Comparison of ENCODE assay signal across 12 mouse cellular contexts in genomic region chr9:51052180-51052579, GRCm38 (mm10). TPM values are rescaled to one million over a fixed set of nuclear protein-coding genes. Genes with fewer than 3 reads are reported as not detected.
A peak's percentile ranks its signal among the peaks of the same experiment; 100 is the strongest.
DNase-seq lines count a peak whose midpoint lies in the region; ATAC-seq lines count a peak whose summit lies in the region.
"Had no signal": no experiment of that assay in that cellular context is flagged by ENCODE, and none has a peak within 500 bp of the region (broad histone marks: within the 10 kb centered on the region; RNA-seq: fewer than 3 reads in every experiment).

No protein-coding gene starts in this region.

- no peak overlapping the region for H3K4me2 ChIP-seq in midbrain, embryonic 14.5 days (ENCODE audit: low read length)
- H3K4me2 ChIP-seq in midbrain, embryonic 11.5 days: no peak overlapping the region
- H3K4me2 ChIP-seq: limb, embryonic 12.5 days; midbrain, embryonic 12.5 days had no signal

- peak; percentile 10 for DNase-seq in heart, postnatal 4 days
- no peak for DNase-seq in heart, postnatal 25 days (ENCODE audit: low spot score)
- peak; percentile 19 for DNase-seq in midbrain, embryonic 14.5 days
- DNase-seq in midbrain, embryonic 11.5 days (ENCODE audit: low spot score, missing footprints): no peak
- DNase-seq in MEL-GATA-1-ER (ENCODE audit: extremely low read depth, low read depth): peak; percentile 45
- DNase-seq in naive thymus-derived CD4-positive, alpha-beta T cell, adult 2 months (ENCODE audit: low read depth): peak; percentile 67
- no peak for DNase-seq in urinary bladder, postnatal 10 days (ENCODE audit: low spot score)
- no peak for DNase-seq in testis, postnatal 10 days (ENCODE audit: low spot score)
- DNase-seq: kidney, adult 11 months had no signal

- no peaks in the 10 kb centered on the region for H3K4me1 ChIP-seq in midbrain, embryonic 14.5 days (ENCODE audit: control insufficient read depth, insufficient read depth, low read length)
- no peaks in the 10 kb centered on the region for H3K4me1 ChIP-seq in midbrain, embryonic 11.5 days (ENCODE audit: control insufficient read depth, insufficient read depth, low read length)
- H3K4me1 ChIP-seq: midbrain, embryonic 12.5 days had no signal

- no peak overlapping the region for H3K27ac ChIP-seq in midbrain, embryonic 14.5 days (replicated peaks; ENCODE audit: low read depth, low read length)
- no peak overlapping the region for H3K27ac ChIP-seq in midbrain, embryonic 11.5 days (ENCODE audit: low read depth, low read length)
- H3K27ac ChIP-seq: heart, embryonic 10.5 days; limb, embryonic 12.5 days; midbrain, embryonic 12.5 days had no signal

- no peaks in the 10 kb centered on the region for H3K36me3 ChIP-seq in midbrain, embryonic 14.5 days (ENCODE audit: control insufficient read depth, insufficient read depth, low read length)
- H3K36me3 ChIP-seq in midbrain, embryonic 11.5 days (ENCODE audit: control insufficient read depth, insufficient read depth, low read length): no peaks in the 10 kb centered on the region
- H3K36me3 ChIP-seq: heart, embryonic 10.5 days; limb, embryonic 12.5 days; midbrain, embryonic 12.5 days had no signal

- intact Hi-C loops in heart, postnatal 25 days (cut with DNase I): no loop called here

- no peak for ATAC-seq in midbrain, embryonic 14.5 days (ENCODE audit: low FRiP score, low TSS enrichment)
- ATAC-seq in midbrain, embryonic 11.5 days (ENCODE audit: low FRiP score): no peak

- WGBS in midbrain, embryonic 14.5 days: 82% methylated on average over 3 of the region's 3 CpGs
- 72% methylated on average over 3 of the region's 3 CpGs for WGBS in midbrain, embryonic 11.5 days

- no peak overlapping the region for H3K9ac ChIP-seq in midbrain, embryonic 14.5 days (replicated peaks; ENCODE audit: low read length)
- no peak overlapping the region for H3K9ac ChIP-seq in midbrain, embryonic 11.5 days (ENCODE audit: low read length)
- H3K9ac ChIP-seq: limb, embryonic 12.5 days; midbrain, embryonic 12.5 days had no signal

- H3K27me3 ChIP-seq in midbrain, embryonic 14.5 days (ENCODE audit: control insufficient read depth, insufficient read depth, low read length): no peaks in the 10 kb centered on the region
- H3K27me3 ChIP-seq in midbrain, embryonic 11.5 days (ENCODE audit: control insufficient read depth, insufficient read depth, low read length): no peaks in the 10 kb centered on the region
- H3K27me3 ChIP-seq: limb, embryonic 12.5 days; midbrain, embryonic 12.5 days had no signal

- no peak overlapping the region for H3K4me3 ChIP-seq in midbrain, embryonic 14.5 days (replicated peaks; ENCODE audit: low read depth, low read length)
- H3K4me3 ChIP-seq in midbrain, embryonic 11.5 days (ENCODE audit: low read depth, low read length): no peak overlapping the region
- H3K4me3 ChIP-seq: heart, embryonic 10.5 days; limb, embryonic 12.5 days; midbrain, embryonic 12.5 days had no signal

- no peaks in the 10 kb centered on the region for H3K9me3 ChIP-seq in midbrain, embryonic 14.5 days (ENCODE audit: control insufficient read depth, low read length)
- H3K9me3 ChIP-seq in midbrain, embryonic 11.5 days (ENCODE audit: control insufficient read depth, low read length): no peaks in the 10 kb centered on the region
- H3K9me3 ChIP-seq: heart, embryonic 10.5 days; limb, embryonic 12.5 days; midbrain, embryonic 12.5 days had no signal

RNA-seq across cellular contexts. Expression of gene Btg4, which starts 8.5 kb away (rescaled TPM):
- total RNA-seq in heart, postnatal 4 days (2021): not detected
- total RNA-seq in heart, postnatal 25 days (2021): not detected
- not detected in 2 replicates for polyA plus RNA-seq in midbrain, embryonic 14.5 days (2014; fragmentation: Nextera tagmentation; extraction: Ambion mirVana)
- polyA plus RNA-seq in midbrain, embryonic 11.5 days (2014; fragmentation: Nextera tagmentation; extraction: Ambion mirVana): not detected in 2 replicates
- polyA plus RNA-seq: heart, embryonic 10.5 days; limb, embryonic 12.5 days; midbrain, embryonic 12.5 days had no signal

RNA-seq across cellular contexts. Expression of gene Layn, which starts 24.7 kb away (rescaled TPM):
- 1 to 10 TPM; 7.6 to 9.1 TPM for total RNA-seq in heart, postnatal 4 days (2021)
- total RNA-seq in heart, postnatal 25 days (2021): 1 to 10 TPM; 6.0 to 7.0 TPM
- 0.72 and 0.84 TPM in 2 replicates for polyA plus RNA-seq in midbrain, embryonic 14.5 days (2014; fragmentation: Nextera tagmentation; extraction: Ambion mirVana)
- 1.6 and 2.1 TPM in 2 replicates for polyA plus RNA-seq in midbrain, embryonic 11.5 days (2014; fragmentation: Nextera tagmentation; extraction: Ambion mirVana)

RNA-seq across cellular contexts. Expression of gene Sik2, which starts 43.3 kb away (rescaled TPM):
- total RNA-seq in heart, postnatal 4 days (2021): 10 to 100 TPM; 30.8 to 30.9 TPM
- 10 to 100 TPM; 22.1 to 25.3 TPM for total RNA-seq in heart, postnatal 25 days (2021)
- 13.8 and 17.0 TPM in 2 replicates for polyA plus RNA-seq in midbrain, embryonic 14.5 days (2014; fragmentation: Nextera tagmentation; extraction: Ambion mirVana)
- polyA plus RNA-seq in midbrain, embryonic 11.5 days (2014; fragmentation: Nextera tagmentation; extraction: Ambion mirVana): 13.1 and 14.4 TPM in 2 replicates

RNA-seq across cellular contexts. Expression of gene 4833427G06Rik, which starts 49.7 kb away (rescaled TPM):
- not detected for total RNA-seq in heart, postnatal 4 days (2021)
- total RNA-seq in heart, postnatal 25 days (2021): not detected
- 0.31 TPM in 1 of 2 replicates, not detected in the other for polyA plus RNA-seq in midbrain, embryonic 14.5 days (2014; fragmentation: Nextera tagmentation; extraction: Ambion mirVana)
- polyA plus RNA-seq in midbrain, embryonic 11.5 days (2014; fragmentation: Nextera tagmentation; extraction: Ambion mirVana): not detected in 2 replicates
- polyA plus RNA-seq: heart, embryonic 10.5 days; limb, embryonic 12.5 days; midbrain, embryonic 12.5 days had no signal

Comparison
In these comparisons a context has a peak if more than half of its experiments do, and no peak if none do; other contexts are left out.
1. DNase-seq: peak in heart, postnatal 4 days (single experiment), midbrain, embryonic 14.5 days (single experiment), MEL-GATA-1-ER (single experiment) and naive thymus-derived CD4-positive, alpha-beta T cell, adult 2 months (single experiment); none in heart, postnatal 25 days (single experiment), midbrain, embryonic 11.5 days (single experiment), urinary bladder, postnatal 10 days (single experiment) and testis, postnatal 10 days (single experiment).